Mouse (Mus musculus): ENCODE results near the gene Ptges2. TPM values are rescaled to one million over a fixed set of nuclear protein-coding genes. Genes with fewer than 3 reads are reported as not detected.

Gene Ptges2
- total RNA-seq, 2 experiments from 2014 or later = 63.4 to 70.0 TPM

GRCm38 (mm10) chr2:32411407-32411806, 15.7 kb downstream of the Ptges2 start:
- intact Hi-C loops (cut with DNase I) = no loop called here
- DNase-seq = no peak

- intact Hi-C loops (cut with DNase I) = no loop called here
- DNase-seq = no peak
These were observed 17.2 kb downstream of the Ptges2 start for GRCm38 (mm10) chr2:32412742-32413531.

GRCm38 (mm10) chr2:32413936-32414335, 18.2 kb downstream of the Ptges2 start:
- intact Hi-C loops (cut with DNase I) = no loop called here
- DNase-seq = peak in 1 of 2 experiments; percentile 50

GRCm38 (mm10) chr2:32415801-32416200, 20.1 kb downstream of the Ptges2 start:
- DNase-seq = no peak
- intact Hi-C loops (cut with DNase I) = loop anchor here (5.0 kb wide), 1 partner anchor 42 kb away; no protein-coding TSS in a partner anchor

GRCm38 (mm10) chr2:32416556-32416955, 20.9 kb downstream of the Ptges2 start:
- DNase-seq = no peak
- intact Hi-C loops (cut with DNase I) = loop anchor here (5.0 kb wide), 1 partner anchor 41 kb away; no protein-coding TSS in a partner anchor

GRCm38 (mm10) chr2:32417486-32417885, 21.8 kb downstream of the Ptges2 start:
- intact Hi-C loops (cut with DNase I) = loop anchor here (5.0 kb wide), 1 partner anchor 40 kb away; no protein-coding TSS in a partner anchor
- no peak for DNase-seq

- no peak for DNase-seq
- intact Hi-C loops (cut with DNase I) = loop anchor here (5.0 kb wide), 1 partner anchor 39 kb away; no protein-coding TSS in a partner anchor
These were observed 22.9 kb downstream of the Ptges2 start for GRCm38 (mm10) chr2:32418430-32419151.

- intact Hi-C loops (cut with DNase I) = loop anchor here (5.0 kb wide), 1 partner anchor 38 kb away; no protein-coding TSS in a partner anchor
- peak; percentile 72 to 82 for DNase-seq
These were observed 23.7 kb downstream of the Ptges2 start for GRCm38 (mm10) chr2:32419359-32419758.

- intact Hi-C loops (cut with DNase I) = no loop called here
- DNase-seq = no peak
These were observed 24.4 kb downstream of the Ptges2 start for GRCm38 (mm10) chr2:32420066-32420608.

- DNase-seq = no peak
- intact Hi-C loops (cut with DNase I) = no loop called here
These were observed 25.0 kb downstream of the Ptges2 start for GRCm38 (mm10) chr2:32420647-32421046.

GRCm38 (mm10) chr2:32421851-32422251, 26.2 kb downstream of the Ptges2 start:
- intact Hi-C loops (cut with DNase I) = no loop called here
- no peak for DNase-seq

GRCm38 (mm10) chr2:32423481-32424331, 28.0 kb downstream of the Ptges2 start:
- intact Hi-C loops (cut with DNase I) = no loop called here

GRCm38 (mm10) chr2:32424796-32425195, 29.1 kb downstream of the Ptges2 start:
- DNase-seq = no peak
- intact Hi-C loops (cut with DNase I) = no loop called here

More at GRCm38 (mm10) chr2:32423481-32424331, 28.0 kb downstream of the Ptges2 start:
- DNase-seq = peak; percentile 82 to 88

GRCm38 (mm10) chr2:32425568-32425967, 29.9 kb downstream of the Ptges2 start:
- DNase-seq = no peak
- intact Hi-C loops (cut with DNase I) = no loop called here

GRCm38 (mm10) chr2:32426141-32426540, 30.4 kb downstream of the Ptges2 start:
- intact Hi-C loops (cut with DNase I) = no loop called here
- no peak for DNase-seq

GRCm38 (mm10) chr2:32427720-32428119, 32.0 kb downstream of the Ptges2 start:
- intact Hi-C loops (cut with DNase I) = loop anchor here (2.0 kb wide), 1 partner anchor 23 kb away; the partner anchor contains the start of genes Naif1 and Slc25a25
- DNase-seq = no peak

GRCm38 (mm10) chr2:32428262-32428722, 32.6 kb downstream of the Ptges2 start:
- intact Hi-C loops (cut with DNase I) = loop anchor here (2.0 kb wide), 1 partner anchor 23 kb away; the partner anchor contains the start of genes Naif1 and Slc25a25
- peak in 1 of 2 experiments; percentile 32 for DNase-seq

GRCm38 (mm10) chr2:32429215-32429891, 33.7 kb downstream of the Ptges2 start:
- no peak for DNase-seq
- intact Hi-C loops (cut with DNase I) = loop anchor here (2.0 kb wide), 1 partner anchor 21 kb away; the partner anchor contains the start of genes Naif1 and Slc25a25

Measured in heart, postnatal 10 days (tissue).